Mouse (Mus musculus) neutrophil, adult 5-6 weeks (primary cell): ENCODE results near the gene Afap1. TPM values are rescaled to one million over a fixed set of nuclear protein-coding genes. Genes with fewer than 3 reads are reported as not detected.
A peak's percentile ranks its signal among the peaks of the same experiment; 100 is the strongest.

ENCODE experiments used
- ATAC-seq: fragments of 151-379, 151-347 bp; 2 replicates; pipeline ENCODE4 v1.8.0; 2017; ENCODE audit warnings: mild to moderate bottlenecking, moderate TSS enrichment; ENCODE audit not compliant: insufficient number of reproducible peaks, poor library complexity, low FRiP score, severe bottlenecking; ENCODE audit errors: extremely low read depth
- total RNA-seq: library from RNA; stranded (forward); fragments of 200-1000 nt; gene quantifications from 2 replicates; pipeline ENCODE4 v1.2.3, GENCODE M21; 2017

Afap1 gene
- total RNA-seq, 1 experiment from 2014 or later: 4.2 TPM

GRCm38 (mm10) chr5:35894295-35895047, 1.4 kb downstream of the Afap1 start:
- no peak for ATAC-seq

- ATAC-seq: no peak
Measured at GRCm38 (mm10) chr5:35895926-35896325, 2.8 kb downstream of the Afap1 start.

- ATAC-seq: no peak
Measured at GRCm38 (mm10) chr5:35896556-35896955, 3.4 kb downstream of the Afap1 start.

GRCm38 (mm10) chr5:35897147-35897546, 4.0 kb downstream of the Afap1 start:
- ATAC-seq: no peak

GRCm38 (mm10) chr5:35898114-35898513, 5.0 kb downstream of the Afap1 start:
- ATAC-seq: no peak

- ATAC-seq: 0 out of 2 replicates have a peak, but pooled peaks have one; percentile 16
Measured at GRCm38 (mm10) chr5:35898994-35899393, 5.9 kb downstream of the Afap1 start.

- ATAC-seq: no peak
Measured at GRCm38 (mm10) chr5:35900401-35901225, 7.5 kb downstream of the Afap1 start.

GRCm38 (mm10) chr5:35901226-35901809, 8.2 kb downstream of the Afap1 start:
- ATAC-seq: no peak

GRCm38 (mm10) chr5:35903456-35903855, 10.3 kb downstream of the Afap1 start:
- no peak for ATAC-seq

GRCm38 (mm10) chr5:35905283-35905682, 12.2 kb downstream of the Afap1 start:
- no peak for ATAC-seq

GRCm38 (mm10) chr5:35907090-35907489, 14.0 kb downstream of the Afap1 start:
- no peak for ATAC-seq

GRCm38 (mm10) chr5:35907633-35908426, 14.7 kb downstream of the Afap1 start:
- no peak for ATAC-seq

- no peak; the same call in 1 of the 2 replicates for ATAC-seq
Measured at GRCm38 (mm10) chr5:35908626-35909443, 15.7 kb downstream of the Afap1 start.

GRCm38 (mm10) chr5:35915629-35916300, 22.6 kb downstream of the Afap1 start:
- no peak for ATAC-seq

- ATAC-seq: no peak
Measured at GRCm38 (mm10) chr5:35916666-35917065, 23.5 kb downstream of the Afap1 start.

- no peak for ATAC-seq
Measured at GRCm38 (mm10) chr5:35918387-35918786, 25.3 kb downstream of the Afap1 start.

- no peak for ATAC-seq
Measured at GRCm38 (mm10) chr5:35920076-35920475, 27.0 kb downstream of the Afap1 start.

- no peak for ATAC-seq
Measured at GRCm38 (mm10) chr5:35920557-35920956, 27.4 kb downstream of the Afap1 start.
